ENCODE assay signal across 19 mouse cellular contexts in the genomic region with DNA sequence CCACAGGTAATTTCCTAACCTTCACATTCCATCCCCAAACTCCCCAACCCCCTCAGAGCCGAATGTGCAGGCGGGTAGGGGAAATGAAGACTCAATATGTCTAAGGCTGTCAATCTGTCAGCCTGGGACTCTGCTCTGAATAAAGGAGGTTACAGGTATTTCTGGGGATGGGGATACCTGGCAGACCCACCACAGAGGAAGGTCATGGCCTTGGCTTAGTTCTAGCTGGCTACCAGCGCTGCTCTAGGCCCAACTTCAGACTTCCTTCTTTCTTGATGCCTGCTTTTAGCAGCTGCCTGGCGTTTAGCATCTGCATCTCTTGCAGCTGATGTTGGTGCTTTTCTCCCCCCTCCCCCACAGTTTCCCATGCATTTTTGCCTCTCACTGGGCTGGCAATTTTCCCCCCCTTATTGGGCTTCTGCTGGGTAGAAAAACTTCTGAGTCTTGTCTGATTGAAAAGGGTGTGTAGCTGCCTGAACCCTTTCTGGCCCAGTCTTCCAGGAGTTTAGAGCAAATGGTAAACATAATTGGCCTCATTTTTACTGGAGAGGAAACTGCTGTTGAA. TPM values are rescaled to one million over a fixed set of nuclear protein-coding genes. Genes with fewer than 3 reads are reported as not detected.
DNase-seq lines count a peak whose midpoint lies in the region; ATAC-seq and TF ChIP-seq lines count a peak whose summit lies in the region.
"Had no signal": no experiment of that assay in that cellular context is flagged by ENCODE, and none has a peak within 500 bp of the region (broad histone marks: within the 10 kb centered on the region; RNA-seq: fewer than 3 reads in every experiment).

No protein-coding gene starts in this region.

- H3K4me2 ChIP-seq in forebrain, embryonic 13.5 days, result peak overlapping the region; percentile 80
- peak overlapping the region; percentile 21; the same call in 1 of the 2 replicates for H3K4me2 ChIP-seq in neural tube, embryonic 13.5 days
- H3K4me2 ChIP-seq: embryonic facial prominence, embryonic 15.5 days; liver, embryonic 15.5 days had no signal

- peaks cover 61% of the 10 kb centered on the region for H3K4me1 ChIP-seq in forebrain, embryonic 13.5 days
- H3K4me1 ChIP-seq in forebrain, embryonic 10.5 days, result peaks cover 26% of the 10 kb centered on the region
- no peaks in the 10 kb centered on the region; the same call in 1 of the 2 replicates for H3K4me1 ChIP-seq in cortical plate, adult 2 months (ENCODE audit: control insufficient read depth, insufficient read depth, low read length)
- H3K4me1 ChIP-seq in neural tube, embryonic 13.5 days (replicated peaks), result peaks cover 74% of the 10 kb centered on the region

- no peak for TF ChIP-seq CTCF in left cerebral cortex, adult 2 months (IDR thresholded peaks at IDR 0.05)
- no peak for TF ChIP-seq CTCF in cortical plate, adult 2 months (IDR thresholded peaks at IDR 0.05; ENCODE audit: extremely low read depth, insufficient read depth, low read length)

- no peak for DNase-seq in forebrain, embryonic 10.5 days (ENCODE audit: extremely low spot score, low spot score)
- DNase-seq in left cerebral cortex, adult 2 months (ENCODE audit: extremely low spot score in 1 of 2, low spot score in 2 of 2), result no peak
- DNase-seq in left cerebral cortex, postnatal 4 days, result no peak
- no peak for DNase-seq in right cerebral cortex, postnatal 36 days (ENCODE audit: low spot score in 2 of 2)
- DNase-seq: adrenal gland, postnatal 36 days; embryo, embryonic 11 days; heart, adult 18-20 months; heart, postnatal 4 days; kidney, adult 11 months; kidney, postnatal 10 days; lung, postnatal 10 days had no signal

- WGBS in forebrain, embryonic 13.5 days, result 47% methylated on average over 4 of the region's 4 CpGs
- 62% methylated on average over 4 of the region's 4 CpGs for WGBS in forebrain, embryonic 10.5 days
- 50% methylated on average over 4 of the region's 4 CpGs for WGBS in neural tube, embryonic 13.5 days

- H3K9me3 ChIP-seq in forebrain, embryonic 13.5 days (replicated peaks), result no peaks in the 10 kb centered on the region
- no peaks in the 10 kb centered on the region for H3K9me3 ChIP-seq in forebrain, embryonic 10.5 days
- H3K9me3 ChIP-seq in neural tube, embryonic 13.5 days, result no peaks in the 10 kb centered on the region
- H3K9me3 ChIP-seq: embryonic facial prominence, embryonic 15.5 days; liver, embryonic 15.5 days had no signal

- TF ChIP-seq POLR2A in cortical plate, adult 2 months (IDR thresholded peaks at IDR 0.05; ENCODE audit: extremely low read depth, insufficient read depth, low read length), result no peak

- H3K36me3 ChIP-seq in forebrain, embryonic 13.5 days (ENCODE audit: poor library complexity, severe bottlenecking), result no peaks in the 10 kb centered on the region
- H3K36me3 ChIP-seq in forebrain, embryonic 10.5 days (replicated peaks), result no peaks in the 10 kb centered on the region
- H3K36me3 ChIP-seq in neural tube, embryonic 13.5 days, result no peaks in the 10 kb centered on the region
- H3K36me3 ChIP-seq: embryonic facial prominence, embryonic 15.5 days; liver, embryonic 15.5 days had no signal

- H3K9ac ChIP-seq in forebrain, embryonic 13.5 days, result no peak overlapping the region
- no peak overlapping the region for H3K9ac ChIP-seq in neural tube, embryonic 13.5 days
- H3K9ac ChIP-seq: embryonic facial prominence, embryonic 15.5 days; liver, embryonic 15.5 days had no signal

- H3K27me3 ChIP-seq in forebrain, embryonic 13.5 days, result peaks cover 19% of the 10 kb centered on the region
- peaks cover 70% of the 10 kb centered on the region for H3K27me3 ChIP-seq in forebrain, embryonic 10.5 days (ENCODE audit: poor library complexity, severe bottlenecking)
- peaks cover 30% of the 10 kb centered on the region for H3K27me3 ChIP-seq in neural tube, embryonic 13.5 days

- no peak overlapping the region for H3K4me3 ChIP-seq in forebrain, embryonic 13.5 days
- H3K4me3 ChIP-seq in forebrain, embryonic 10.5 days, result no peak overlapping the region
- H3K4me3 ChIP-seq in left cerebral cortex, adult 2 months, result peak overlapping the region; percentile 77
- H3K4me3 ChIP-seq in cortical plate, adult 2 months (ENCODE audit: insufficient read depth, low read length), result peak overlapping the region; percentile 55
- H3K4me3 ChIP-seq in neural tube, embryonic 13.5 days, result no peak overlapping the region
- H3K4me3 ChIP-seq: embryonic facial prominence, embryonic 15.5 days; liver, embryonic 15.5 days; megakaryocyte, embryonic 14.5 days had no signal

- ATAC-seq in forebrain, embryonic 13.5 days, result no peak
- no peak for ATAC-seq in neural tube, embryonic 13.5 days (ENCODE audit: low read depth)

- intact Hi-C loops in left cerebral cortex, adult 2 months (cut with DNase I), result loop anchor here (2.0 kb wide), 1 partner anchor 63 kb away; no protein-coding TSS in a partner anchor
- intact Hi-C loops in left cerebral cortex, postnatal 4 days (cut with DNase I), result loop anchor here (5.0 kb wide), 1 partner anchor 66 kb away; no protein-coding TSS in a partner anchor

- H3K27ac ChIP-seq in forebrain, embryonic 13.5 days, result peak overlapping the region; percentile 59
- no peak overlapping the region for H3K27ac ChIP-seq in forebrain, embryonic 10.5 days
- peak overlapping the region; percentile 99 for H3K27ac ChIP-seq in left cerebral cortex, adult 2 months
- H3K27ac ChIP-seq in cortical plate, adult 2 months (ENCODE audit: insufficient read depth, low read length), result peak overlapping the region; percentile 87
- no peak overlapping the region for H3K27ac ChIP-seq in neural tube, embryonic 13.5 days (replicated peaks)
- H3K27ac ChIP-seq: embryonic facial prominence, embryonic 15.5 days; liver, embryonic 15.5 days; stomach, postnatal 0 days had no signal

RNA-seq across cellular contexts. Expression of a gene that starts 2.4 kb away (rescaled TPM):
- 4.9 and 5.4 TPM in 2 replicates for polyA plus RNA-seq in forebrain, embryonic 13.5 days (2015; fragmentation: Nextera tagmentation; extraction: Ambion mirVana)
- 1.0 and 1.2 TPM in 2 replicates for polyA plus RNA-seq in forebrain, embryonic 10.5 days (2016; fragmentation: Nextera tagmentation; extraction: Ambion mirVana)
- total RNA-seq in left cerebral cortex, adult 2 months (2021), result 100 to 1,000 TPM; 372 to 403 TPM
- 100 to 1,000 TPM; 111 to 125 TPM for total RNA-seq in left cerebral cortex, postnatal 4 days (2021)
- polyA plus RNA-seq in cortical plate, adult 2 months (2012; rRNA removed), result 222 and 224 TPM in 2 replicates
- 12.3 and 13.4 TPM in 2 replicates for polyA plus RNA-seq in neural tube, embryonic 13.5 days (2015; fragmentation: Nextera tagmentation; extraction: Ambion mirVana)
- polyA plus RNA-seq: C2C12 had no signal

RNA-seq across cellular contexts. Expression of a gene that starts 47.9 kb away (rescaled TPM):
- polyA plus RNA-seq in forebrain, embryonic 13.5 days (2015; fragmentation: Nextera tagmentation; extraction: Ambion mirVana), result 13.6 and 15.9 TPM in 2 replicates
- 13.4 and 13.5 TPM in 2 replicates for polyA plus RNA-seq in forebrain, embryonic 10.5 days (2016; fragmentation: Nextera tagmentation; extraction: Ambion mirVana)
- total RNA-seq in left cerebral cortex, adult 2 months (2021), result 1 to 10 TPM; 4.1 to 4.2 TPM
- total RNA-seq in left cerebral cortex, postnatal 4 days (2021), result 1 to 10 TPM; 4.4 to 4.9 TPM
- 9.5 and 11.6 TPM in 2 replicates for polyA plus RNA-seq in cortical plate, adult 2 months (2012; rRNA removed)
- polyA plus RNA-seq in neural tube, embryonic 13.5 days (2015; fragmentation: Nextera tagmentation; extraction: Ambion mirVana), result 18.6 and 18.8 TPM in 2 replicates

Comparison
In these comparisons a context has a peak if more than half of its experiments do, and no peak if none do; other contexts are left out.
1. H3K27ac ChIP-seq: peak in forebrain, embryonic 13.5 days (single experiment), left cerebral cortex, adult 2 months (single experiment) and cortical plate, adult 2 months (single experiment); none in forebrain, embryonic 10.5 days (single experiment) and neural tube, embryonic 13.5 days (single experiment).
2. H3K4me3 ChIP-seq: peak in left cerebral cortex, adult 2 months (single experiment) and cortical plate, adult 2 months (single experiment); none in forebrain, embryonic 13.5 days (single experiment), forebrain, embryonic 10.5 days (single experiment) and neural tube, embryonic 13.5 days (single experiment).
3. RNA of a gene that starts 2.4 kb away (polyA plus RNA-seq): 222 to 224 TPM in cortical plate, adult 2 months; 12.3 to 13.4 TPM in neural tube, embryonic 13.5 days, 4.9 to 5.4 TPM in forebrain, embryonic 13.5 days and 1.0 to 1.2 TPM in forebrain, embryonic 10.5 days; every median in the first group is over 10 times any median in the second.